In the genomic region with DNA sequence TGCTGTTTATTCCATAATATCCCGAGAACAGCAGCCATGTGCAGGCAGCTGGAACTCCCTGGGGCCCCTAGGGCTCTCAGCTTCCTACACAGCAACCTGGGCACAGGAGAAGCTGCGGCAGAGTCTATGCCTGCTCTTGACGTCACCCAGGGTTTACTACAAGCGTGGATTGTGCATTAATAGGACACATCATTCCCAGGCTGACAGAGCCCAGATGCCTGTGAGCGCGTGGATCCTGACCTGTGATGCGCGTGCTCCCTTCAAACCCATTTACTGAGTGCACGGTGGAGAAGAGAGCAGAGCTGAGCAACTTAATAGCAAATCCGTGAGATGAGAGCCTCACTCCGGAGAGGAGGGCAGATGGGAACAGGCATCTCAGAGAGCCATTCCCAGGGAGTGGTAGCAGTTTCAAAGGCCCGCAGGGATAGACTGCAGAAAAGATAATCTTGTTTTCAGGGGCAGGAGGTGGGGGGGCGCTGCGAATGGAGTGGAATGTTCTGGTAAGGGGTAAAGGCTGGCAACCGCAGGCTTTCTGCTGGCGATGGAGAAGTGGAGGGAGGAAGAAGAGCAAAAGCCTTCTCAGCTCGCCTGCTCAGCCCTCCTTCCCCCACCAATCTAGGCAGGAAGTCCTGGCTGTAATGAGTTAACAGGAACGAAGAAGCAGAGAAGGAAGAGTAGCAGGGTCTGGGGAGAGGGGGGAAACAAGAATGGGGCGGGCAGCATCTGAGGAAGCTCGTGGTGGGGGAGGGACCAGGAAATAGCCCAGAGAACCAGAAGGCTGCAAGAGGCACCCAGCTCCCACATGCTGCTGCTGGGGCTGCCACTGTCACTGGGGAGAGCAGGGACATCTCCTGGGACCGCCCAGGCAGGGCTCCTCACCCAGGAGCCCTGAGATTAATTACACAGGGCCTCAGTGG, we compare ENCODE assay signal across 1 mouse cellular context.
TF ChIP-seq lines count a peak whose summit lies in the region.

No protein-coding gene starts in this region.

TF ChIP-seq in CH12.LX, 34 proteins besides CTCF, POLR2A, EP300 and RAD21 (continued from another document):
- TF ChIP-seq RCOR1 (conservative IDR thresholded peaks at IDR 0.05; ENCODE audit: low read depth, low read length) (no peak), ZC3H11A (IDR thresholded peaks at IDR 0.05; ENCODE audit: low read depth, low read length) (no peak), BHLHE40 (IDR thresholded peaks at IDR 0.05; ENCODE audit: low read depth, low read length) (peak; percentile 56; the same call in 1 of the 2 replicates), JUN (IDR thresholded peaks at IDR 0.05; ENCODE audit: insufficient read depth, low read depth, low read length) (no peak), KAT2A (IDR thresholded peaks at IDR 0.05; ENCODE audit: insufficient replicate concordance, low read length) (0 out of 2 replicates have a peak, but pooled peaks have one; percentile 36), JUND (conservative IDR thresholded peaks at IDR 0.05; ENCODE audit: low read depth, low read length) (no peak), PAX5 (IDR thresholded peaks at IDR 0.05; ENCODE audit: low read length) (no peak), TBP (conservative IDR thresholded peaks at IDR 0.05; ENCODE audit: low read depth, low read length) (peak; percentile 73), UBTF (IDR thresholded peaks at IDR 0.05; ENCODE audit: low read depth, low read length) (no peak; the same call in 1 of the 2 replicates), USF1 (IDR thresholded peaks at IDR 0.05; ENCODE audit: low read depth, low read length) (no peak), HCFC1 (IDR thresholded peaks at IDR 0.05; ENCODE audit: low read depth, low read length) (peak; percentile 54; the same call in 1 of the 2 replicates), ELF1 (IDR thresholded peaks at IDR 0.05; ENCODE audit: low read depth, low read length) (peak; percentile 88), ZKSCAN1 (IDR thresholded peaks at IDR 0.05; ENCODE audit: borderline replicate concordance, low read depth, low read length) (no peak), E2F4 (IDR thresholded peaks at IDR 0.05; ENCODE audit: insufficient replicate concordance, low read depth, low read length) (no peak), TCF12 (IDR thresholded peaks at IDR 0.05; ENCODE audit: low read depth, low read length) (peak; percentile 90), ZMIZ1 (IDR thresholded peaks at IDR 0.05; ENCODE audit: low read depth, low read length) (peak; percentile 56), SIN3A (IDR thresholded peaks at IDR 0.05; ENCODE audit: low read length) (peak; percentile 77), MAX (IDR thresholded peaks at IDR 0.05; ENCODE audit: low read length) (peak; percentile 55), MYC (IDR thresholded peaks at IDR 0.05; ENCODE audit: low read depth, low read length) (peak; percentile 72; the same call in 1 of the 2 replicates), ETS1 (conservative IDR thresholded peaks at IDR 0.05; ENCODE audit: low read depth, low read length) (peak; percentile 80), MAZ (IDR thresholded peaks at IDR 0.05; ENCODE audit: low read depth, low read length) (peak; percentile 79), ZNF384 (IDR thresholded peaks at IDR 0.05; ENCODE audit: low read depth, low read length) (no peak), IRF4 (IDR thresholded peaks at IDR 0.05; ENCODE audit: low read depth, low read length) (peak; percentile 78), MEF2A (IDR thresholded peaks at IDR 0.05; ENCODE audit: borderline replicate concordance, low read depth, low read length) (no peak; the same call in 1 of the 2 replicates), NRF1 (IDR thresholded peaks at IDR 0.05; ENCODE audit: low read depth, low read length) (peak; percentile 21; the same call in 1 of the 2 replicates), MXI1 (IDR thresholded peaks at IDR 0.05; ENCODE audit: low read depth, low read length) (peak; percentile 81), NELFE (IDR thresholded peaks at IDR 0.05; ENCODE audit: low read depth, low read length) (no peak)
